Comparison of ENCODE assay signal across 8 mouse cellular contexts in genomic region chr7:44697191-44697710, GRCm38 (mm10). TPM values are rescaled to one million over a fixed set of nuclear protein-coding genes. Genes with fewer than 3 reads are reported as not detected.
DNase-seq lines count a peak whose midpoint lies in the region; ATAC-seq and TF ChIP-seq lines count a peak whose summit lies in the region.

No protein-coding gene starts in this region.

- H3K27me3 ChIP-seq in E14TG2a.4 (ENCODE audit: insufficient read depth, low read length): no peaks in the 10 kb centered on the region
- H3K27me3 ChIP-seq in embryonic facial prominence, embryonic 14.5 days (replicated peaks; ENCODE audit: control insufficient read depth, insufficient read depth, low read length): no peaks in the 10 kb centered on the region
- H3K27me3 ChIP-seq in liver, embryonic 12.5 days (replicated peaks): peaks cover 39% of the 10 kb centered on the region; the same call in 1 of the 2 replicates
- no peaks in the 10 kb centered on the region for H3K27me3 ChIP-seq in small intestine, adult 2 months (ENCODE audit: control insufficient read depth, insufficient read depth, low read length)

- peak; percentile 87 for ATAC-seq in embryonic facial prominence, embryonic 14.5 days (ENCODE audit: low read depth)
- no peak; the same call in 1 of the 2 replicates for ATAC-seq in liver, embryonic 12.5 days
- ATAC-seq in CD4-positive, CD25-positive, alpha-beta regulatory T cell, adult 4 months: no peak

- intact Hi-C loops in heart, postnatal 36 days (cut with DNase I): no loop called here

- WGBS in embryonic facial prominence, embryonic 14.5 days: 9% methylated on average over 20 of the region's 20 CpGs
- WGBS in liver, embryonic 12.5 days (ENCODE audit: insufficient replicate concordance): 20% methylated on average over 19 of the region's 20 CpGs
- WGBS in small intestine, adult 2 months: 4% methylated on average over 20 of the region's 20 CpGs

- H3K4me1 ChIP-seq in E14TG2a.4 (replicated peaks; ENCODE audit: low read depth, low read length): peaks cover 62% of the 10 kb centered on the region
- 0 out of 2 replicates have a peak, but pooled peaks cover 12% of the 10 kb centered on the region for H3K4me1 ChIP-seq in embryonic facial prominence, embryonic 14.5 days (ENCODE audit: control insufficient read depth, insufficient read depth, low read length)
- peaks cover 13% of the 10 kb centered on the region for H3K4me1 ChIP-seq in liver, embryonic 12.5 days
- peaks cover 28% of the 10 kb centered on the region for H3K4me1 ChIP-seq in small intestine, adult 2 months (ENCODE audit: control insufficient read depth, insufficient read depth, insufficient read length, low read length)

- TF ChIP-seq CTCF in E14TG2a.4 (conservative IDR thresholded peaks at IDR 0.05; ENCODE audit: low read length): no peak
- no peak for TF ChIP-seq CTCF in small intestine, adult 2 months (IDR thresholded peaks at IDR 0.05; ENCODE audit: extremely low read depth, insufficient read length, insufficient replicate concordance, low read depth, low read length)

- no peak for TF ChIP-seq POLR2A in small intestine, adult 2 months (IDR thresholded peaks at IDR 0.05; ENCODE audit: low read depth, low read length)

- DNase-seq in adrenal gland, adult 2 months: peak; percentile 86
- DNase-seq in embryonic facial prominence, embryonic 14.5 days (ENCODE audit: low spot score): peak; percentile 87
- DNase-seq in heart, postnatal 36 days: peak; percentile 67 to 68
- no peak for DNase-seq in thymus, postnatal 0 days (ENCODE audit: low spot score)

- no peak overlapping the region for H3K9ac ChIP-seq in embryonic facial prominence, embryonic 14.5 days (ENCODE audit: low read depth, low read length)
- H3K9ac ChIP-seq in liver, embryonic 12.5 days: no peak overlapping the region

- no peaks in the 10 kb centered on the region for H3K36me3 ChIP-seq in E14TG2a.4 (ENCODE audit: insufficient read depth, low read length)
- H3K36me3 ChIP-seq in embryonic facial prominence, embryonic 14.5 days (ENCODE audit: control insufficient read depth, insufficient read depth, low read length): no peaks in the 10 kb centered on the region
- H3K36me3 ChIP-seq in liver, embryonic 12.5 days: no peaks in the 10 kb centered on the region
- no peaks in the 10 kb centered on the region for H3K36me3 ChIP-seq in small intestine, adult 2 months (ENCODE audit: control insufficient read depth, insufficient read depth, low read length)

- peak overlapping the region; percentile 63 for H3K4me3 ChIP-seq in E14TG2a.4 (replicated peaks; ENCODE audit: low read length)
- H3K4me3 ChIP-seq in embryonic facial prominence, embryonic 14.5 days (ENCODE audit: low read depth, low read length): no peak overlapping the region
- H3K4me3 ChIP-seq in liver, embryonic 12.5 days: no peak overlapping the region
- H3K4me3 ChIP-seq in small intestine, adult 2 months (ENCODE audit: low read depth, low read length): no peak overlapping the region

- H3K4me2 ChIP-seq in embryonic facial prominence, embryonic 14.5 days (ENCODE audit: low read depth, low read length): peak overlapping the region; percentile 10; the same call in 1 of the 2 replicates
- peak overlapping the region; percentile 34 for H3K4me2 ChIP-seq in liver, embryonic 12.5 days

- no peaks in the 10 kb centered on the region for H3K9me3 ChIP-seq in E14TG2a.4 (ENCODE audit: low read length)
- H3K9me3 ChIP-seq in embryonic facial prominence, embryonic 14.5 days (ENCODE audit: control insufficient read depth, low read length): no peaks in the 10 kb centered on the region
- H3K9me3 ChIP-seq in liver, embryonic 12.5 days (replicated peaks): no peaks in the 10 kb centered on the region

- peak overlapping the region; percentile 61; the same call in 1 of the 2 replicates for H3K27ac ChIP-seq in embryonic facial prominence, embryonic 14.5 days (replicated peaks; ENCODE audit: low read depth, low read length)
- H3K27ac ChIP-seq in liver, embryonic 12.5 days: no peak overlapping the region
- H3K27ac ChIP-seq in small intestine, adult 2 months (ENCODE audit: insufficient read depth, low read depth, low read length): peak overlapping the region; percentile 35

RNA-seq across cellular contexts. Expression of gene Izumo2, which starts 11.3 kb away (rescaled TPM):
- not detected for total RNA-seq in adrenal gland, adult 2 months (2021)
- polyA plus RNA-seq in adrenal gland, adult 2 months (2012; rRNA removed): not detected in 2 replicates
- polyA plus RNA-seq in embryonic facial prominence, embryonic 14.5 days (2014; fragmentation: Nextera tagmentation; extraction: Ambion mirVana): not detected in 2 replicates
- not detected for total RNA-seq in heart, postnatal 36 days (2021)
- not detected in 2 replicates for polyA plus RNA-seq in liver, embryonic 12.5 days (2016; fragmentation: Nextera tagmentation; extraction: Ambion mirVana)
- not detected in 2 replicates for polyA plus RNA-seq in small intestine, adult 2 months (2012; rRNA removed)
- polyA plus RNA-seq in thymus, postnatal 0 days (2015; fragmentation: Nextera tagmentation; extraction: Ambion mirVana): not detected in 2 replicates
- not detected for polyA plus RNA-seq in CD4-positive, CD25-positive, alpha-beta regulatory T cell, adult 4 months (2017; shearing (Covaris generic))

RNA-seq across cellular contexts. Expression of gene Myh14, which starts 26.6 kb away (rescaled TPM):
- 1 to 10 TPM; 3.2 to 5.6 TPM for total RNA-seq in adrenal gland, adult 2 months (2021)
- polyA plus RNA-seq in adrenal gland, adult 2 months (2012; rRNA removed): 1.2 and 1.7 TPM in 2 replicates
- 13.6 and 13.8 TPM in 2 replicates for polyA plus RNA-seq in embryonic facial prominence, embryonic 14.5 days (2014; fragmentation: Nextera tagmentation; extraction: Ambion mirVana)
- total RNA-seq in heart, postnatal 36 days (2021): 100 to 1,000 TPM in 1 of 2 experiments, 10 to 100 TPM in 1; 81.8 to 110 TPM
- polyA plus RNA-seq in liver, embryonic 12.5 days (2016; fragmentation: Nextera tagmentation; extraction: Ambion mirVana): 0.13 and 0.35 TPM in 2 replicates
- polyA plus RNA-seq in small intestine, adult 2 months (2012; rRNA removed): 196 and 563 TPM in 2 replicates
- polyA plus RNA-seq in thymus, postnatal 0 days (2015; fragmentation: Nextera tagmentation; extraction: Ambion mirVana): 0.66 and 1.0 TPM in 2 replicates
- polyA plus RNA-seq in CD4-positive, CD25-positive, alpha-beta regulatory T cell, adult 4 months (2017; shearing (Covaris generic)): not detected

RNA-seq across cellular contexts. Expression of gene Vrk3, which starts 51.0 kb away (rescaled TPM):
- 10 to 100 TPM; 49.2 to 61.1 TPM for total RNA-seq in adrenal gland, adult 2 months (2021)
- polyA plus RNA-seq in adrenal gland, adult 2 months (2012; rRNA removed): 44.1 and 48.4 TPM in 2 replicates
- polyA plus RNA-seq in embryonic facial prominence, embryonic 14.5 days (2014; fragmentation: Nextera tagmentation; extraction: Ambion mirVana): 24.8 and 29.3 TPM in 2 replicates
- total RNA-seq in heart, postnatal 36 days (2021): 10 to 100 TPM; 25.3 to 26.7 TPM
- 31.0 and 31.7 TPM in 2 replicates for polyA plus RNA-seq in liver, embryonic 12.5 days (2016; fragmentation: Nextera tagmentation; extraction: Ambion mirVana)
- polyA plus RNA-seq in small intestine, adult 2 months (2012; rRNA removed): 20.4 and 40.3 TPM in 2 replicates
- 63.7 and 66.8 TPM in 2 replicates for polyA plus RNA-seq in thymus, postnatal 0 days (2015; fragmentation: Nextera tagmentation; extraction: Ambion mirVana)
- polyA plus RNA-seq in CD4-positive, CD25-positive, alpha-beta regulatory T cell, adult 4 months (2017; shearing (Covaris generic)): 10 to 100 TPM; 79.6 to 97.6 TPM

RNA-seq across cellular contexts. Expression of gene Zfp473, which starts 53.6 kb away (rescaled TPM):
- under 1 TPM; 0.41 to 0.43 TPM for total RNA-seq in adrenal gland, adult 2 months (2021)
- polyA plus RNA-seq in adrenal gland, adult 2 months (2012; rRNA removed): 0.01 and 0.07 TPM in 2 replicates
- 1.1 and 1.7 TPM in 2 replicates for polyA plus RNA-seq in embryonic facial prominence, embryonic 14.5 days (2014; fragmentation: Nextera tagmentation; extraction: Ambion mirVana)
- total RNA-seq in heart, postnatal 36 days (2021): under 1 TPM; 0.06 to 0.14 TPM
- polyA plus RNA-seq in liver, embryonic 12.5 days (2016; fragmentation: Nextera tagmentation; extraction: Ambion mirVana): 1.7 and 1.9 TPM in 2 replicates
- 0.08 and 0.19 TPM in 2 replicates for polyA plus RNA-seq in small intestine, adult 2 months (2012; rRNA removed)
- polyA plus RNA-seq in thymus, postnatal 0 days (2015; fragmentation: Nextera tagmentation; extraction: Ambion mirVana): 0.82 and 1.7 TPM in 2 replicates
- under 1 TPM; 0.16 to 0.63 TPM for polyA plus RNA-seq in CD4-positive, CD25-positive, alpha-beta regulatory T cell, adult 4 months (2017; shearing (Covaris generic))

Comparison
In these comparisons a context has a peak if more than half of its experiments do, and no peak if none do; other contexts are left out.
1. RNA of gene Myh14, which starts 26.6 kb away (polyA plus RNA-seq): 196 to 563 TPM in small intestine, adult 2 months; 13.6 to 13.8 TPM in embryonic facial prominence, embryonic 14.5 days, 1.2 to 1.7 TPM in adrenal gland, adult 2 months, 0.66 to 1.0 TPM in thymus, postnatal 0 days, 0.13 to 0.35 TPM in liver, embryonic 12.5 days and not detected in CD4-positive, CD25-positive, alpha-beta regulatory T cell, adult 4 months; every median in the first group is over 10 times any median in the second.